ENCODE assay signal across 19 mouse cellular contexts in genomic region chr14:79269551-79269950, GRCm38 (mm10). TPM values are rescaled to one million over a fixed set of nuclear protein-coding genes. Genes with fewer than 3 reads are reported as not detected.
DNase-seq lines count a peak whose midpoint lies in the region; ATAC-seq and TF ChIP-seq lines count a peak whose summit lies in the region.
"Had no signal": no experiment of that assay in that cellular context is flagged by ENCODE, and none has a peak within 500 bp of the region (broad histone marks: within the 10 kb centered on the region; RNA-seq: fewer than 3 reads in every experiment).

No protein-coding gene starts in this region.

- no peak overlapping the region for H3K4me2 ChIP-seq in embryonic facial prominence, embryonic 13.5 days
- H3K4me2 ChIP-seq in hindbrain, postnatal 0 days (ENCODE audit: low read depth, low read length): no peak overlapping the region
- H3K4me2 ChIP-seq in hindbrain, embryonic 11.5 days (replicated peaks; ENCODE audit: low read depth, low read length): no peak overlapping the region
- no peak overlapping the region for H3K4me2 ChIP-seq in lung, postnatal 0 days (replicated peaks; ENCODE audit: low read depth, low read length)
- H3K4me2 ChIP-seq: heart, embryonic 13.5 days; limb, embryonic 13.5 days; midbrain, embryonic 12.5 days had no signal

- H3K27ac ChIP-seq in embryonic facial prominence, embryonic 13.5 days: 0 out of 2 replicates have a peak overlapping the region, but pooled peaks have one; percentile 3
- no peak overlapping the region for H3K27ac ChIP-seq in embryonic facial prominence, embryonic 10.5 days (replicated peaks)
- H3K27ac ChIP-seq in hindbrain, postnatal 0 days: no peak overlapping the region
- H3K27ac ChIP-seq in hindbrain, embryonic 11.5 days (ENCODE audit: low read depth, low read length): no peak overlapping the region
- H3K27ac ChIP-seq in lung, postnatal 0 days (ENCODE audit: low read length): no peak overlapping the region
- H3K27ac ChIP-seq: layer of hippocampus, adult 2 months; left cerebral cortex, adult 2 months; limb, embryonic 13.5 days; midbrain, embryonic 12.5 days had no signal

- no peak for TF ChIP-seq CTCF in hindbrain, postnatal 0 days (IDR thresholded peaks at IDR 0.05; ENCODE audit: low read depth)
- TF ChIP-seq CTCF in lung, postnatal 0 days (IDR thresholded peaks at IDR 0.05): no peak

- no peaks in the 10 kb centered on the region for H3K36me3 ChIP-seq in embryonic facial prominence, embryonic 13.5 days
- no peaks in the 10 kb centered on the region for H3K36me3 ChIP-seq in embryonic facial prominence, embryonic 10.5 days (replicated peaks)
- no peaks in the 10 kb centered on the region for H3K36me3 ChIP-seq in hindbrain, postnatal 0 days (ENCODE audit: insufficient read depth, low read length)
- H3K36me3 ChIP-seq in hindbrain, embryonic 11.5 days (ENCODE audit: control insufficient read depth, insufficient read depth, low read length): no peaks in the 10 kb centered on the region
- H3K36me3 ChIP-seq in lung, postnatal 0 days (ENCODE audit: insufficient read depth, low read length): no peaks in the 10 kb centered on the region
- no peaks in the 10 kb centered on the region for H3K36me3 ChIP-seq in splenic B cell, adult 2 months (ENCODE audit: control insufficient read depth, insufficient read depth, low read length, poor library complexity, severe bottlenecking)
- H3K36me3 ChIP-seq: heart, embryonic 13.5 days; limb, embryonic 13.5 days; midbrain, embryonic 12.5 days had no signal

- H3K9ac ChIP-seq in embryonic facial prominence, embryonic 13.5 days: no peak overlapping the region
- no peak overlapping the region for H3K9ac ChIP-seq in hindbrain, postnatal 0 days (replicated peaks; ENCODE audit: low read length)
- H3K9ac ChIP-seq in hindbrain, embryonic 11.5 days (ENCODE audit: low read depth, low read length): no peak overlapping the region
- H3K9ac ChIP-seq in lung, postnatal 0 days (replicated peaks; ENCODE audit: low read depth): no peak overlapping the region
- H3K9ac ChIP-seq: heart, embryonic 13.5 days; limb, embryonic 13.5 days; midbrain, embryonic 12.5 days had no signal

- 0 out of 2 replicates have a peak, but pooled peaks cover 7% of the 10 kb centered on the region for H3K4me1 ChIP-seq in embryonic facial prominence, embryonic 13.5 days
- H3K4me1 ChIP-seq in embryonic facial prominence, embryonic 10.5 days: peaks cover 15% of the 10 kb centered on the region
- H3K4me1 ChIP-seq in hindbrain, postnatal 0 days (ENCODE audit: insufficient read depth, low read length): no peaks in the 10 kb centered on the region
- no peaks in the 10 kb centered on the region for H3K4me1 ChIP-seq in hindbrain, embryonic 11.5 days (replicated peaks; ENCODE audit: control insufficient read depth, insufficient read depth, low read length)
- H3K4me1 ChIP-seq in lung, postnatal 0 days (ENCODE audit: insufficient read depth, low read depth, low read length): peaks cover 6% of the 10 kb centered on the region; the same call in 1 of the 2 replicates

- ATAC-seq in embryonic facial prominence, embryonic 13.5 days (ENCODE audit: insufficient number of reproducible peaks, insufficient read depth, low FRiP score, low TSS enrichment, low read depth): no peak
- no peak for ATAC-seq in hindbrain, postnatal 0 days
- ATAC-seq in hindbrain, embryonic 11.5 days (ENCODE audit: low FRiP score): no peak
- no peak for ATAC-seq in lung, postnatal 0 days

- H3K9me3 ChIP-seq in embryonic facial prominence, embryonic 13.5 days: no peaks in the 10 kb centered on the region
- H3K9me3 ChIP-seq in embryonic facial prominence, embryonic 10.5 days: no peaks in the 10 kb centered on the region
- H3K9me3 ChIP-seq in hindbrain, postnatal 0 days (ENCODE audit: low read length): no peaks in the 10 kb centered on the region
- H3K9me3 ChIP-seq in hindbrain, embryonic 11.5 days (ENCODE audit: control insufficient read depth, low read length): no peaks in the 10 kb centered on the region
- no peaks in the 10 kb centered on the region for H3K9me3 ChIP-seq in lung, postnatal 0 days (ENCODE audit: low read length)
- H3K9me3 ChIP-seq: midbrain, embryonic 12.5 days had no signal

- 63% methylated on average over 1 of the region's 1 CpGs for WGBS in embryonic facial prominence, embryonic 13.5 days
- 81% methylated on average over 1 of the region's 1 CpGs for WGBS in embryonic facial prominence, embryonic 10.5 days
- 81% methylated on average over 1 of the region's 1 CpGs for WGBS in hindbrain, postnatal 0 days
- WGBS in hindbrain, embryonic 11.5 days: 82% methylated on average over 1 of the region's 1 CpGs
- WGBS in lung, postnatal 0 days: 38% methylated on average over 1 of the region's 1 CpGs

- TF ChIP-seq EP300 in lung, postnatal 0 days (IDR thresholded peaks at IDR 0.05): peak; percentile 23; the same call in 1 of the 2 replicates

- H3K4me3 ChIP-seq in embryonic facial prominence, embryonic 13.5 days: no peak overlapping the region
- no peak overlapping the region for H3K4me3 ChIP-seq in embryonic facial prominence, embryonic 10.5 days
- H3K4me3 ChIP-seq in hindbrain, postnatal 0 days (ENCODE audit: low read length): no peak overlapping the region
- no peak overlapping the region for H3K4me3 ChIP-seq in hindbrain, embryonic 11.5 days (ENCODE audit: low read depth, low read length)
- no peak overlapping the region for H3K4me3 ChIP-seq in lung, postnatal 0 days (ENCODE audit: low read depth, low read length)
- H3K4me3 ChIP-seq: heart, embryonic 13.5 days; layer of hippocampus, adult 2 months; left cerebral cortex, adult 2 months; limb, embryonic 13.5 days; midbrain, embryonic 12.5 days had no signal

- H3K27me3 ChIP-seq in embryonic facial prominence, embryonic 13.5 days: no peaks in the 10 kb centered on the region
- H3K27me3 ChIP-seq in embryonic facial prominence, embryonic 10.5 days (replicated peaks; ENCODE audit: low read depth, poor library complexity, severe bottlenecking): no peaks in the 10 kb centered on the region
- H3K27me3 ChIP-seq in hindbrain, postnatal 0 days (ENCODE audit: insufficient read depth, low read length): no peaks in the 10 kb centered on the region
- H3K27me3 ChIP-seq in hindbrain, embryonic 11.5 days (ENCODE audit: control insufficient read depth, insufficient read depth, low read length): no peaks in the 10 kb centered on the region
- no peaks in the 10 kb centered on the region for H3K27me3 ChIP-seq in lung, postnatal 0 days (replicated peaks; ENCODE audit: insufficient read depth, low read length)
- H3K27me3 ChIP-seq in splenic B cell, adult 2 months (ENCODE audit: control insufficient read depth, insufficient read depth, low read length, poor library complexity, severe bottlenecking): no peaks in the 10 kb centered on the region
- H3K27me3 ChIP-seq: limb, embryonic 13.5 days; midbrain, embryonic 12.5 days had no signal

- DNase-seq in embryonic facial prominence, embryonic 10.5 days (ENCODE audit: low spot score): no peak
- peak; percentile 22 for DNase-seq in hindbrain, postnatal 0 days (ENCODE audit: low spot score)
- DNase-seq in hindbrain, embryonic 11.5 days (ENCODE audit: low spot score): no peak
- peak; percentile 84 for DNase-seq in lung, postnatal 0 days (ENCODE audit: low spot score)
- DNase-seq in lung, adult 18-20 months: no peak
- DNase-seq in splenic B cell, adult 2 months (ENCODE audit: low read depth, low spot score): peak; percentile 11
- DNase-seq in right cerebral cortex, postnatal 25 days: no peak
- DNase-seq: adrenal gland, adult 8-10 months; cerebellum, adult 9-10 months; embryo, embryonic 11 days; right cerebral cortex, postnatal 14 days; thymus, postnatal 36 days had no signal

RNA-seq across cellular contexts. Expression of gene Zfp957, which starts 22.4 kb away (rescaled TPM):
- polyA plus RNA-seq in embryonic facial prominence, embryonic 13.5 days (2015; fragmentation: Nextera tagmentation; extraction: Ambion mirVana): not detected in 2 replicates
- polyA plus RNA-seq in embryonic facial prominence, embryonic 10.5 days (2016; fragmentation: Nextera tagmentation; extraction: Ambion mirVana): not detected in 2 replicates
- total RNA-seq in hindbrain, postnatal 0 days (2014; rRNA removed): not detected in 2 replicates
- not detected in 2 replicates for polyA plus RNA-seq in hindbrain, postnatal 0 days (2015; fragmentation: Nextera tagmentation; extraction: Ambion mirVana)
- not detected in 2 replicates for polyA plus RNA-seq in hindbrain, embryonic 11.5 days (2014; fragmentation: Nextera tagmentation; extraction: Ambion mirVana)
- not detected in 2 replicates for polyA plus RNA-seq in lung, postnatal 0 days (2015; fragmentation: Nextera tagmentation; extraction: Ambion mirVana)
- total RNA-seq: layer of hippocampus, adult 2 months; left cerebral cortex, adult 2 months had no signal
- polyA plus RNA-seq: heart, embryonic 13.5 days; limb, embryonic 13.5 days; lung, embryonic 16.5 days; midbrain, embryonic 12.5 days had no signal

RNA-seq across cellular contexts. Expression of gene Rgcc, which starts 31.9 kb away (rescaled TPM):
- polyA plus RNA-seq in embryonic facial prominence, embryonic 13.5 days (2015; fragmentation: Nextera tagmentation; extraction: Ambion mirVana): 46.1 and 52.6 TPM in 2 replicates
- 30.3 and 48.2 TPM in 2 replicates for polyA plus RNA-seq in embryonic facial prominence, embryonic 10.5 days (2016; fragmentation: Nextera tagmentation; extraction: Ambion mirVana)
- 68.6 and 74.4 TPM in 2 replicates for total RNA-seq in hindbrain, postnatal 0 days (2014; rRNA removed)
- polyA plus RNA-seq in hindbrain, postnatal 0 days (2015; fragmentation: Nextera tagmentation; extraction: Ambion mirVana): 43.3 and 55.1 TPM in 2 replicates
- polyA plus RNA-seq in hindbrain, embryonic 11.5 days (2014; fragmentation: Nextera tagmentation; extraction: Ambion mirVana): 33.0 and 41.9 TPM in 2 replicates
- polyA plus RNA-seq in lung, postnatal 0 days (2015; fragmentation: Nextera tagmentation; extraction: Ambion mirVana): 357 and 645 TPM in 2 replicates

Comparison
In these comparisons a context has a peak if more than half of its experiments do, and no peak if none do; other contexts are left out.
1. DNase-seq: peak in hindbrain, postnatal 0 days (single experiment), lung, postnatal 0 days (single experiment) and splenic B cell, adult 2 months (single experiment); none in embryonic facial prominence, embryonic 10.5 days (single experiment), hindbrain, embryonic 11.5 days (single experiment), lung, adult 18-20 months (0 of 2) and right cerebral cortex, postnatal 25 days (single experiment).